Mouse (Mus musculus) liver, adult (tissue): ENCODE data around the gene Cnot2.

Source experiments
- GATA4 ChIP-seq: IDR thresholded peaks from 2 replicates; pipeline ENCODE4 v1.6.1; 2014; ENCODE audit warnings: mild to moderate bottlenecking, low read length; ENCODE audit not compliant: insufficient replicate concordance

Gene Cnot2

DNA sequence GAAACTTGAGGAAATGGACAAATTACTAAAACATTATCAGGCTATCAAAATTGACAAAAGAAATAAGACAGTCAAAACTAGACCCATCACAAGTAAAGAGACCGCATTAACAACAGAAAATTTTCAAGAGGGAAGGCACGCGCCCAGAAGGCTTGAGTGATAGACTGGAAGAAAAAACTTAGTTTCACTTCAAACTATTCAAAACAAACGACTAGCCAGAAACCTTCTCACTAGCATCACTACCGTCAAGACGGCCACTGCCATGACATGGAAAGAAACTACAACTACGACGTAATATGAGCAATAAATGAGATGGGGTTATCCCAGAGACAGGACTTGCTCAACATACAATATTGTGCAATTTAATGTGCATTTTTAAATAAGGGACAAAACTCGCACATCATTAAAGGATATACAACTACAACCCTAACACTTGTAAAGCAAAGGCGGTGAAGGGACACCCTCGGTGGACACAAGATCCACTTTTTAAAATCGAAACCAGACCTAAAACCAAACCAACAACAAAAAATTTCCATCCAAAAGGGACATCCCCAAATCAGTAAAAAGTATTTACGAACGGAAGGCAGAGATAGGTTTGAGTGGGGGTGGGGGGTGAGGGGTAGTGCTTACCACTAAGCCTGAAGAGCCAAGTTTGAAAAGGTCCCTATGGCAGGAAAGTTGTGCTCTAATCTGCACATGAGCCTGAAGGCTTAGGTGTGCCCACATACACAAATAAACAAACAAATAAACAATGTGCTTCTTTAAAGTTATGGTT lies 16.3 kb downstream of the Cnot2 start:
- no peak for TF ChIP-seq GATA4

DNA sequence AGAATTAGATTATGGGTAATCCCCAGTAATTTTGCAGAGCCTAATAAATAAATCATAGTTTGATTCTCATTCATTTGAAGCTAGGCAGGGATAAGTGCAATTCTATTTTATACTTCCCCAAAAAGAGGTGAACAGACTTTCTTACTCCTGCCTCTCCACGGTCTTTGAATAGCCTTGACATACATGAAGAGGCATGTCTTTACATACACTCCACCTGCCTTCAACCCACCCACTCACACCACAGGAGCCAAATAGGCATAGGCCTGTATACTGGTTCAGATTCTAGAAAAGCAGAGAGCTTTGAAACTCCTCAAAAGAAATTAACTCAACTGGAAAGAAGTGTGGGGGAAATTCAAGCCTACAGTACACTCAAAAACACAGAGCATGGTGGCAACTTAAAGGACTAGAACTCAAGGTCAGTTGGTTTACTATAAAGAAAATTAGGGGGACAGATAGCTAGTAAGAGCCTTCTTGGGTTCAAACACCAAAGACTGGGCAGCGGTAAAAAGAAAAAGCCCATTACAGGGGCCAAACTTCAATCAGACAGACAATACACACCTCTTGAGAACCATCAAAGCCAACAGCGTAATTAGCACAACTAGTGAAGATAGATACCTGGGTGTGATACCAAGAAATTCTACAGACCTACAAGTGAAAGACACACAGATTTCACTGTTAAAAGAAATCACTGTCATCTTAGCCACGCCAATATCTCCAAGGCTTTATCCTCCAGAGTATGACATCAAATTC lies 18.4 kb downstream of the Cnot2 start:
- TF ChIP-seq GATA4, result no peak

DNA sequence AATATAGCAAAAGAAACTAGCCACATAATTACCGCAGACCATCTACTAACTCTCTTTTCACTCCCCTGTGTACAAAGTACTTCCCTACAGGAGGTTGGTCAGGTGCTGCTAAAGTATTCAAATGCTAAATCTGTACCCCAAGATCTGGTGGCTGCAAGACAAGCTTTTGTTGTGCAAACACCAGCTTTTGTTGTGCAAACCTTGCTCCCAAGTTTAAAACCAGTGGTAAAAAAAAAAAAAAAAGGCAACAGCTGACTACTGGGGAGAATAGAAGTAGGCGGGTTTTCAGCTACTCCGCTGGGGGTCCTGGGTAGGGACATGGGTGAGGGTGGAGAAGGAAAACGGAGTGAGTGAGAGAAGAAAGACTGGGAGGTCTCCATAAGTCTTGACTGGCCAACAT lies 19.1 kb downstream of the Cnot2 start:
- no peak for TF ChIP-seq GATA4

DNA sequence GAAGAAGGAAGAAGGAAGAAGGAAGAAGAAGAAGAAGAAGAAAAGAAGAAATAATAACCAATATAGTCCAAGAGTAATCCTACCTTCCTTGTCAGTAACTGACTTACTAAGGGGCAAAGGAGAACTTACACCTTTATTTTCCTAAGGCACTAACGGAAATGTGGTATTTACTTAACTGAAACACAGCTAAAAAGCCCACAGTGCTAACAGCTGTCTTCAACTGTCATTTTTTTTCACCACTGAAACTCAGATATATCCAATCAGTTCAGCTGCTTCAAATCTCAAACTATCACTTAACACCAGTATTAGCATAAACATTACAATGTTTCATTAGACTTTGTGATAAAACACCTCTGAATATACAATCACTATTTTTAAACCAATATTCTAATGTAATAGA lies 22.1 kb downstream of the Cnot2 start:
- no peak for TF ChIP-seq GATA4

DNA sequence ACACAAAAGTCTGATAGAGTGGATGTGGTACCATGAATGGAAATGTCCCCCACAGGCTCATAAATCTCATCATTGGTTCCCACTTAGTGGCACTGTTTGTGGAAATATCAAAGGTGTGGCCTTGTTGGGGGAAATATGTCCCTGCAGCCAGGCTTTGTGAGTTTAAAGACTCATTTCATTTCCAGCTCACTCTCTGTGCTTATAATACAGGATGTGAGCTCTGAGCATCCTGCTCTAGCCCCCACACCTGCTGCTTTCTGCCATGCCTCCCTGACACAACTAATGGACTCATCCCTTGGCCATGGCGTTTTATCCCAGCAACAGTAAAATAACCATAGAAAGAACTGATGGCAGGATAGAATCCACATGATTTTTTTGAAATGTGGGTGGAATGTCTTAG lies 24.1 kb downstream of the Cnot2 start:
- TF ChIP-seq GATA4, result no peak

DNA sequence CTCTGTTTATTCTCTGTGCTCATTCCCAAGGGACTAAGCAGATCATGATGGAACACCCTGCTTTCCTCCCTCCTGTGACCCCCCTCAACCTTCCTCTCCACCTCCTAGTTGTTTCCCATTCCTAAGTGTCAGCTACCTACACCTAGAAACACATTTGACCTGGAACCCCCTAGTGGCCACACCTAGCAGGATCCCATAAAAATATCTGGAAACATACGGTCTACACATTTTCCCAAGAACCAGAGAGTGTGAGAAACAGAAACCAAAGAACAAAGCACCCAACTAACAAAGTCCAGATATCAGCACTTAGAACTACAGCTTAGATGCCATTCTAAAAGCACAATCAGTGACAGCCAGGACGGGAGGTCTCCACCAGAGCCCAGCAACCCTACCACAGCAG lies 26.9 kb downstream of the Cnot2 start:
- TF ChIP-seq GATA4, result no peak

DNA sequence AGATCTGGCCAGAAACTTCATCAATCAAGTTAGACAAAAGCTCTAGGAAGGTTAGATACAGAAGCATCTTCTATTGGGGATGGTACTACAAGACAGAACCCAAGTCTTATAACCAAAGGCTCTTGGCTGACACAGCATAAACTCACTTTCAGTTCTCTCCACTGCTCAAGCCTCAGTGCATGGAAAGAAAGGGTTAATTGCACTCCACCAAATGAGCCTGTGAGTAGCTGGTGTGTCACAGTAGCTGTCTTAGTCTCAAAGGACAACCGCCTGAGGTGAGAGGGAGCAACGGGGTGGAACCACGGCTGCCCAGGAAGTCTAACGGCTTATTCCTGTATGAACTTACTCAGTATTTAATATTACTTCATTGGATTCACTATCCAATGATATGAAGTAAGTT lies 33.4 kb downstream of the Cnot2 start:
- no peak for TF ChIP-seq GATA4

DNA sequence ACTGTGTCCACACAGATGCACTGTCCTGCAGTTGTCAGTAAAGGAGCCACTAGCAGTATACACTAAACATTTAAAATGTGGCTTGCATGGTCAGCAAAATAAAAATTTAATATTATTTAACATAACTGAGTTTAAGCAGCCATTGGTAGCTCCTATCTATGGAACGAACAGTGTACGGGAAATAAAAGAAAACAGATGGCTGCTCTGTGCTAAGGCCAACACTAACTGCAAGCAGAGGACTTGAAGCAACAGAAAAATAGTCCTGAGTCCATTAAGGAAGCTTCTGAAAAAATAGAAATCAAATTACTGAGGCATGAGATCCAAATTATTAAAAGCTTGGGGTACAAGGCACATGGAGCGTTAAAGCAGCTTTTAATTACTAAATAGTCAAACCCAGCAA lies 35.1 kb downstream of the Cnot2 start:
- TF ChIP-seq GATA4, result no peak

DNA sequence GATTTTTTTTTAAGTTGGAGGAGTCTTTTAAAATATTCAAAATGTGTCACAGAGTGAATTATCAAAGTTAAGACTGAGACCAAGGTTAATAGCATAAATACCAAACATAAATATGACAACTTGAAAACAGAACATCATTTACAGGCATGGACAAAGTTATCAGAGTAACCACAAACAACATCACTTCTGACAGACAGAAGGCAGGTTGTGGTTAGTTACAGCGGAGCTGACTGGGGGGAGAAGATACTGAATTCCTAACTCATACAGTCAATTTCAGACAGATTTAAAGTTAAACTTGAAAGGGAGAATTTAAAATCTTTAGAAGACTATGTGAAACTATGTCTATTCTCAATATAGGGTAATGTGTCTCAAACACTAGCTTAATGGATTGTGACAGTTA lies 38.2 kb downstream of the Cnot2 start:
- no peak for TF ChIP-seq GATA4

DNA sequence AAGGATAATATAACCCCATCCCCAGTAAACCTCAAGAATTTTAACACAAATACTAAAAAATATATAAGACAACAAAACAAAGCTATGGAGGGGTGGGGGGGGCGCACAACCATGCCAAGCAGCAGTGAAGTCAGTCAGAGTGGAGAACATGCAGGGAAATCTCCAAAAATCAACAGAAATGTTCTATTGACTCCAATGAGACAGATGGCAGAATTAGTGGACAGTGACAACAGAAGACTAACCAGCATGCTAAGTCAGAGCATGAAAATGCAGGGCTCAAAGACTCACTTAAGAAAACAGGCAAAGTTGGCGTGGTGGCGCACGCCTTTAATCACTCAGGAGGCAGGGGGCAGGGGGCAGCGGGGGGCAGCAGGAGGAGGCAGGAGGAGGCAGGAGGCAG lies 40.6 kb downstream of the Cnot2 start:
- no peak for TF ChIP-seq GATA4

DNA sequence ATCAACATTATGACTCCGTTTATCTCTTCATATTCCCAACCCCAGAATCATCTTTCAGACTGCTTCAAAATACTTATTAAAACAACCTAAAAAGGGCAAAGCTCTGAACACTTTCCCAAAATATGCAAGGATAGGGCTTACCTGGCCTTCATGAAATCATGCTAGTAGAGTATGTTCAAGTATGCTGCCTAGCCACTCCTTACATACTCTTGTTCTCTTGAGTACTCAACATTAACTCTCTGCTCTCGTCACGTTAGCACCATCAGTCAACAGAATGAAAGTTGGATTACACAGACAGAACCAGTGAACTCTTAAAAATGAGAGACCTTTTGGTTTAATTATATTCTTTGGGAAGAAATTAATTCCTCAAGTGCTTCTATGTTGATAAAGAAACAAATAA lies 43.8 kb downstream of the Cnot2 start:
- no peak for TF ChIP-seq GATA4

DNA sequence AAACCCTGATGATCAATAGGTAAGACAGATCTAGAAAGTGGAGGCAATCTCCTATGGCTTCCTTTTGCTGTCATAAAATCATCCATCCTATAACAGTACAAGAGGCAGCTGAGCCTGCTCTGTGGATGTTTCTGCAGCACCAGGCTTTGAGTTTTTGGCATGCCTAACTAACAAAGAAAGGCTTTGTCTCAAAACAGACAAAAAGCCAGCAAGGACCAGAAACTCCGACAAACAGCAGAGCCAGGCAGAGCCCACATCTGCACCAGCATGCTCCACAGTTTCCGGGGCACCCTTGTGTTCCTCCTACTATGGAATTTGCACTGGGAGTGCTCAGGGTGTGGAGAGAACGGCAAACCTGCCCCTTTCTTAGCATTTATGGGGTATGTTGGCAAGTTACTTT lies 47.0 kb downstream of the Cnot2 start:
- no peak for TF ChIP-seq GATA4

DNA sequence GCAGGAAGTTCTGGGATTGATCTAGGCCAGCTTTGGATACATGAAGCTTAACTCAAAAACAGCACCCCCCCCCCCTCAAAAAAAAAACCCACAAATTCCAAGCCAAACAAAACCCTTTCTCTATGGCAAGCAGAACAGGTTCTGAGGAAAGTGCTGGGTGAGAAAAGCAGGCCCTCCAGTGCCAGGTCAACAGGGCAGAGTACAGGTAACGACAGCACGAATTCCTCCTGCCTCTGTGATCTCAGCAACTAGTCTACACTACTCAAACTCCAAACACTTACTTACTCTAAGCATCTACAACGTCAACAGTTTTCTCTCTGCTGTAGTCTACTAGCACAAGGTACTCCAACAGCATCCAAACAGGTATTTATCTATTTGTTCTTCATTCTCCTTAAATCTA lies 48.8 kb downstream of the Cnot2 start:
- TF ChIP-seq GATA4, result no peak

DNA sequence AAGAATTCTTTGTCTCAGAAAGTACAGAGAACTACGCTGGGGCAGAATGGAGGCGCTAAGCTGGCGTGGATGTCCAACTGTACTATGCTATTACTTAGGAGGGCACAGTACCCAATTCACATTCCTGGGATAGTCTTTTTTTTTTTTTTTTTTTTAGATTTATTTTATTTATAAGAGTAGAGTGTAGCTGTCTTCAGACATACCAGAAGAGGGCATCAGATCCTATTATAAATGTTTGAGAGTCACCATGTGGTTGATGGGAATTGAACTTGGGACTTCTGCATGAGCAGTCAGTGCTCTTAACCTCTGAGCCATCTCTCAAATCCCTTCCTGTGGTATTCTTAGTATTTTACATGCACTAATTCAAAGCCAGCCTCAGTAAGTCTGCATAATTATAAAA lies 50.2 kb downstream of the Cnot2 start:
- TF ChIP-seq GATA4, result no peak

DNA sequence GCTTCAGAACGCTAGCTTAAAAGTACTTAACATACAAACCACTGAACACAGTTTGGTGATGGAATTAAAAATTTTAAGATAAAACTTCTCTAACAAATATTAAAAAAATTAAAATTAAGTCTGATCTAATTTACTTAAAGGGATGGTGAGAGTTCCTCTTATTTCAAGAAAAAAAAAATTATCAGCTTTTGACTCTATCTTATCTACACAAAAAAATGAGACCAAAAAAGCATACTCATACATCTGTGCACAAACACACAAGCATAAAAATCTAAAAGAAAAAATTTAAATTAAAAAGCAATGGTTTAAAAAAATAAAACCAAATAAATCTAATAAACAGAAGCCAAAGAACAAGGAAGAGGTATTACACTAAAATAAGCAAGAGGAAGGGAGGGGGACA lies 61.7 kb downstream of the Cnot2 start:
- no peak for TF ChIP-seq GATA4

DNA sequence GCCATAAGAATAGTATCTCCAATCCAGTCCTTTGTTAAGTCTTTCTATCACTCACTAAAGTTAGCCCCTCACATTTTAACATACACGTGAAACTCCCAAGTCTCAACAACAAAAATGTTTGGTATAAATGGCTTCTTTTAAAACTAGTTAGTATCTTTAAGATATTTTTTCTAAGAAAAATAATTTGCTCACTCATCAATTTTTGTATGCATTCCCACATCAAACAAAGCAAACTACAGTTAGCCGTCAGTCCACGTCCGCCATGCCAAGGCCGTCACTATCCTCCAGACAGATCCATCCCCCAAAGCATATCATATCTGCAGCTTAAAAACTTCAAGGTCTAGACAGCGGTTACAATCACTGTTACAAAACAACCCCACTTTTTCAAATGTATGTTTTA lies 65.7 kb downstream of the Cnot2 start:
- TF ChIP-seq GATA4, result no peak

DNA sequence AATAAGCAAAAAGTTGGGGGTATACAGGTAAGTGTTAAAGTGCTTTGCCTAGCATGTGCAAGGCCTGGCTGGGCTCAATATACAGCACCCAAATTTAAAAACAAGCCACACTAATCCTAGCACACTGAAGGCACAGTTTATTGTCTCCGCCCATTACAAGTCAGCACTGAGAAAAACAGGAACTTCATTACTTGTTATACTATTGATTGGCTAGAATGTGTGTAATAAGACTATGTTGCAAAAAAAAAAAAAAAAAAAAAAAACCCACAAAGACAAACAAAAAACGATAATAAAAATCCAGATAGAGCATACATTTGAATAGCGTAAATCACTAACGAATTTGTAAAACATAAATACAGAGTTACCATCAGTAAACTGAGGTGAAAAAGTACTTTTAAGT lies 66.2 kb downstream of the Cnot2 start:
- no peak for TF ChIP-seq GATA4
